Mouse (Mus musculus): ENCODE measurements at regions not wholly inside any gene's neighbourhood (a gene's known extent, or its start where the extent isn't known, plus 50 kb on each side); places are given as distances from the start of the nearest gene placed in this dataset.

GRCm38 (mm10) chr9:94289546-94289945 lies 248.3 kb downstream of the 1190002N15Rik start:
- no peak for TF ChIP-seq POLR2A (IDR thresholded peaks at IDR 0.05; ENCODE audit: borderline replicate concordance, insufficient read depth, low read length)
- no peak for TF ChIP-seq CTCF (IDR thresholded peaks at IDR 0.05; ENCODE audit: borderline replicate concordance, insufficient read depth, low read depth, low read length)

Measured in cerebellum, adult 2 months (tissue).